Mouse (Mus musculus) thymus, adult 2 months (tissue): ENCODE data around the gene Ube2e1.

ENCODE experiments used
- CTCF ChIP-seq: fragments of 200-500 bp; IDR thresholded peaks from 2 replicates; pipeline ENCODE4 v1.5.1; 2012; ENCODE audit warnings: mild to moderate bottlenecking, control low read depth, low read length, moderate library complexity, borderline replicate concordance; ENCODE audit not compliant: control insufficient read depth, poor library complexity, insufficient read depth; ENCODE audit errors: extremely low read depth
- POLR2A ChIP-seq: fragments of 200-500 bp; IDR thresholded peaks from 2 replicates; pipeline ENCODE4 v1.6.1; 2012; ENCODE audit warnings: mild to moderate bottlenecking, low read length, control low read depth, moderate library complexity; ENCODE audit not compliant: control insufficient read depth, poor library complexity, insufficient read depth; ENCODE audit errors: extremely low read depth

- no peak for TF ChIP-seq POLR2A
- no peak for TF ChIP-seq CTCF
Measured at GRCm38 (mm10) chr14:18326968-18327672, 4.5 kb downstream of the Ube2e1 start.
